Mouse (Mus musculus) CD4-positive helper T cell, adult 2 months (primary cell): Measurements from ENCODE around the gene Ccdc120.

ENCODE experiments used
- DNase-seq: peaks from one replicate; pipeline ENCODE4 v3.0.0-alpha.2; 2012; ENCODE audit warnings: low read depth, missing footprints, low spot score

Ccdc120 gene

DNA sequence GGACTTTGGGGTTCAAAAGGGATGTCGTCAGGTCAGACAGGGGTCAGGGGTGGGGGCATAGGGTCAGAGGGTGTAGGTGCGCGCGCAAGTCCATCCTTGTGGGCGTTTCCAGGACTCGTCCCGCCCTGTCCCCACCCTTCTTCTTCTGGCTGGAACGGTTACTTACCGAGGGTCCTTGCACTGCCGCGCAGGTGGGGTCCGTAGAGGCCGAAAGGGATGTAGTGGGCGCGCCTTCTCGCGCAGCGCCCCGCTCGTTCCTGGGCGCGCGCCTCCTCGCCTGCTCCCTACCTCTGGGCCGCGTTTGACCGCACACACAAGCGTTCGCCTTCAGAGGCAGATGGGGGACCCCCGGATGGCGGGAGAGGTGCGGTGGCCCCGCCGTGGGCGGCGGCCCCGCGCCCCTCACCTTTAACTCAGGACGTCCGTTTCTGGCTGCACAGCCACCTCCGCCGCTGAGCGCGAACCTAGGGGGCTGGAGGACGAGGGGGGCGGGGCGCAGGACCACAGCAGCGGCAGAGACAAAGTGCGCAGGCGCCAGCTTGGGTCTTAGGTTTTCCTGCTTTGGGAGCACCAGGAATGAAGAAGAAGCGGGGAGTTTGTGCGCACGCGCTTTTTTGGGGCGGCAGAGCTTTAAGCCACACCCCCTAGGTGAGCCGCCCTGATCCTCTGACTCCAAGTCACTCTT is at the start of gene Ccdc120:
TSS of gene Ccdc120 (minus strand) at position 474 of the 685 bp plus-strand sequence.
- DNase-seq = no peak

DNA sequence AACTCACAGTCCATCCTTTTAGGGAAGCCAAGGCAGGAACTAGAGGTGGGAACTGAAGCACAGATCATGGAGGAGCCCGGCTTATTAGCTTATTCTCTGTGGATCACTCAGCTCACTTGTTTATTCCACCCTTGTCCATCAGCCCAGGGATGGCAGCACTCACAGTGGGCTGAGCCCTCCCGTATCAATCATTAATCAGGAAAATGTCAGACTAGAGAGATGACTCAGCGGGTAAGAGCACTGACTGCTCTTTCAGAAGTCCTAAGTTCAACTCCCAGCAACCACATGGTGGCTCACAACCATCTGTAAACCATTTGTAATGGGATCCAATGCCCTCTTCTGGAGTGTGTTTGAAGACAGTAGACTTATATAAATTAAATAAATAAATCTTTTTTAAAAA is 46.6 kb upstream of the Ccdc120 start:
- no peak for DNase-seq

DNA sequence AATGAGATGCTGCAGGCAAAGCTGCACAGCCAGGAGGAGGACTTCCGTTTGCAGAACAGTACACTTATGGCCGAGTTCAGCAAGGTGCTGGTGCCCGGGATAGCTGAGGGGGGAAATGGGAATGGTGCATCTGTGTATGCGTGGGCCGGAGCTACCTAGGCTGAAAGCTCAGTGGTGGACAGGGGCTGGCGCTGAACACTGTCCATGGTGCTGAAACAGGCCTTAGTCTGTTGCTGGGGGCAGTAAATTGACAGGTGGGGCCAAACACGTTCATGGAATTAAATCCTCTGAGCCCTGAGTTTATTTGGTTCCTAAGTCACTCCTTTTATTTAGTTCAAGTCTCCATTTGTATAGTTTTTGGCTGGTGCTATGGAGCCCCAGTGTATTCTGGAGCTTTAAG is 44.3 kb upstream of the Ccdc120 start:
- DNase-seq = no peak

DNA sequence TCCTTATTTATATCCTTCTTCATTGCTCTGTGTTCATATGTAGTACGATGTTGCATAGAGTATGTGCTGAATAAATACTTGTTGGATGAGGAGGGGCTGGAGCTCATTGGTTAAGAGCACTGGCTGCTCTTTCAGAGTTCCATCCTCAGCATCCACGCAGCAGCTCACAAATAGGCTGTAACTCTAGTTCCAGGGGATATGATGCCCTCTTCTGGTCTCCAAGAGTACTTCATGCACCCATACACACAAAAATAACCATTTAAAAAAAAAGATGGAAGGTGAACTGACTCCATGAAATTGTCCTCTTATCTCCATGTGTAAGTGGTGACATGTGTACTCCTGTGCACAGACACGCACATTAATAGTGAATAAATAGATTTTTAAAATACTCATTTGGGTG is 42.7 kb upstream of the Ccdc120 start:
- DNase-seq = peak; percentile 35

DNA sequence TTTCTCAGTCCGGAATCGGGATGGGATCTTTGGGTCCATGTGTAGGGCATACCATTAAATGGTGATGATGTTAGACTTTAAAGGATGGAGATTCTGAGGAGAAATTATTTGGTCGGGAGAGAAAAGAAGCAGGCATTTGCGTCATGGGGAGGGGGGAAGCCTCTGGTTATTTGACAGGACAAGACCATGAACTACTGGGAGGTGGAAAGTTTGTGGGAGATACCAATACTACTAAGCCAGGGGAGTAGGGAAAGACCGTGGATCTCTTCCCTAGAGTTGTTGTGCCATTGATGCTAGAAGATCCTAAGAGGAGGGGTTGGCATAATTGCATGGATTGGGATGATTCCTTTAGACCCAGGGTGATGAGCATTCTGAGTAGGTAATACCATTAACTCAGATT is 39.6 kb upstream of the Ccdc120 start:
- peak; percentile 20 for DNase-seq

DNA sequence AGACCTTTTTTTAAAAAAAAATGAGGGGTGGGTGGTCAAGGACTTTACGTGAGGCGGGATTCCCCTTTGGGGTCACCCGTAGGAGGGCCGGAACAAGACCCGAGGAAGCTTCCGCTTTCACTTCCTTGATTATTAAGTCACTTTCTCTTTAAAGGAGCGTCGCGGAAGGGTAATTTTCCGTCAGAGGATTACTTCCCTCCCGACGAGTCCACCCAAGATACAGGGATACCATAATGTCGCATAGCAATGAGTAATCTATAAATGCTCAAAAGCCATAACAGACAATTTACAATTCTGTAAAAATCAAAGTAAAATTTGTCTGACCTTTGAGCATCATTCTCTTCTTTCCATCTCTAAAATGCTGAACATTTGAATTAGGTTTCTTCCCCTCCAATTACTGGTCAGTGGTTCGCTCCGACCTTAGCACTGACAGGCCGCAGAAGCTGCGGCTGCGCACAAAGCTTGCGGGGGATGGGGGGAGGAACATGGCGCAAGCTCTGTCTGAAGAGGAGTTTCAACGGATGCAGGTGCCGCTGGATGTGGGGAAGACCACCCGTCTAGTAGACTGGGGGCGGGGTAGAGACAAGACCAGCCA is 38.9 kb upstream of the Ccdc120 start, which contains the start of gene Gripap1:
TSS of gene Gripap1 (plus strand) at position 224 of the 595 bp plus-strand sequence.
- DNase-seq = peak; percentile 92

DNA sequence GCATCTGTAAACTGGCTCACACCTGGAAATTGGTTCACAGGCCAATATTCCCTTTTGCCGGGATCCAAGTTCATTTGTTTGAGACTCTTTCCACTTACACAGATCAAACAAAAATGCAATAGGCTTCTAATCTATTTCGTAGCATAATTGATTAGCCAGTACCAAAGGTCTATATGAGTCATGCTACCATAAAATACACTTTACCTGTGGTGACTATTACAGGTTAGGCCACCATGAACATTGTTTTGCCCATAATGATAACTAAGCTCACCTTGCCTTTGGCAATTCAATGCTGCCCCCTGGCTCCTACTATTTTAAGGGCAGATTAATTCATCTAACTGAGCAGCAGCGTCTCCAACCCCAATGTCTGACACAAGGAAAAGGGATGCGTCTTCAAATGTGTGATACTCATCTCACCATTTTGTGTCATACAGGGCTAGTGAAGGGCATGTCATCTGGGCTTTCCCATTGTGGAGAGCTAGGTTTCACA is 31.9 kb upstream of the Ccdc120 start:
- no peak for DNase-seq

DNA sequence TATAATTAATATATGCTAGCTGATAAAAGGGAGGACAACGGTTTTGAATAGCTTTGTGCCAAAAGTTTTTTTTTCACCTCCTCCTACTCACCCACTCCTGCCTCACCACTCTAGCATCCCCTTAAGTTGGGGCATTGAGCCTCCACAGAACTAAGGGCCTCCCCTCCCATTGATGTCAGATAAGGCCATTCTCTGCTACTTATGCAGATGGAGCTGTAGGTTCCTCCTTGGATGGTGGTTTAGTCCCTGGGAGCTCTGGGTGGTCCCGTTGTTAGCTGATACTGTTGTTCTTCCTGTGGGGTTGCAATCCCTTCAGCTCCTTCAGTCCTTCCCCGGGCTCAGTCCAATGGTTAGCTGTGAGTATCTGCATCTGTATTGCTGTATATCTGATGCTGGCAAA is 28.6 kb upstream of the Ccdc120 start:
- DNase-seq = no peak

DNA sequence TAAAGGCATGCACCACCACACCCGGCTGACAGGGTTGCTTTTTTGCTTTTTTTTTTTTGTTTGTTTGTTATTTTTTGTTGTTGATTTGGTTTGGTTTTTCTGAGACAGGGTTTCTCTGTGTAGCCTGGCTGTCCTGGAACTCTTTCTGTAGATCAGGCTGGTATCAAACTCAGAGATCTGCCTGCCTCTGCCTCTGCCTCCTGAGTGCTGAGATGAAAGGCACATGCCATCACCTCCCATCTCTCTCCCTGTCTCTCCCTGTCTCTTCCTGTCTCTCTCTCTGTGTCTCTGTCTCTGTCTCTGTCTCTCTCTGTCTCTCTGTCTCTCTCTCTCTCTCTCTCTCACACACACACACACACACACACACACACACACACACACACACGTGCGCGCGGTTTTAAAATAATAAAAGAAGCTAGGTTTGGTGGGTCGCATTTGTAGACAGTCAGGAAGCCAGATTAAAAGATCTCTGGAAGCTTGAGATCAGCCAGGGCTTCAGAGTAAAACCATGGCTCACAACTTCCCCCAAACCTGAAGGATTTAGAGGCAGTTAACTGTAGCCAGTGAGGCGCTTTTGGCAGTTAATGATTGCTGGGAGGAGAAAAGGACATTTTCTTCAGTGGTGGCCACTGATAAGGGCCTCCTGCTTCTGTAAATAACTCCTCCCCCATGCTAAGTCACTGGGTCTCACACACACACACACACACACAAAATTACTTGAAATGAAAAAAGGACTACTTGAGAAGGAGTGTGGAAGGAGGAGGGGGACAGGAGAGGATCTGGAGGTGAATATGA is 27.9 kb upstream of the Ccdc120 start:
- DNase-seq = no peak

DNA sequence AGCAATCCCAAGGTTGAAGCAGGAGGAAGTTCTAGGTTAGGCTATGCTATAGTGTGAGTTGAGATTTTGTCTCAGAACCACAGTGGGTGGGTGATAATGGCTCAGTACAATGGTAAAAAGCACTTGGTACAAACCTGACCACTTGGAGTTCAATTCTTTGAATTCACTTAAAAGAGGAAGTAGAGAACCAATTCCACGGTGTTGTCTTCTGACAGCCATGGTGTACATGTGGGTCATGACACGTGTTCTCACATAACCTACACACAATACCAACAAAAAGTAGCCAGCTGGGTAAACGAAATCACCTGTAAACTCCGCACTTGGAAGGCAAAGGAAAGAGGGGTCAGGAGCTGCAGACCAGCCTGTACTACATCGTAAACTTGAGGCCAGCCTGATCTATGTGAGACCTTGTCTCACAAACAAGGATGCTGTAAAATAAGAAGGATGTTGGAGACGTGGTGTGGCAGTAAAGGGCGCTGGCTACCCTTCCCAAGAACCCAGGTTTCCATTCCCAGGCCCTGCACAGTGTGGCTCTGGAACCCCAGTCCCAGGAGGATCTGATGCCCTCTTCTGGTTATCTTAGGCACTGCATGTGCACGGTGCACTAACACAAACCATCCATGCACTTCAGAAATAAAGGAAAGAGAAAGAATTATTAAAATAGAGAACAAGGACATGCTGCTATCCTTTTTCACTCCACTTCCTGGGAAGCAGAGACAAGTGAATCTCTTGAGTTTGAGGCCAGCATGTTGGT is 25.8 kb upstream of the Ccdc120 start:
- DNase-seq = peak; percentile 38

DNA sequence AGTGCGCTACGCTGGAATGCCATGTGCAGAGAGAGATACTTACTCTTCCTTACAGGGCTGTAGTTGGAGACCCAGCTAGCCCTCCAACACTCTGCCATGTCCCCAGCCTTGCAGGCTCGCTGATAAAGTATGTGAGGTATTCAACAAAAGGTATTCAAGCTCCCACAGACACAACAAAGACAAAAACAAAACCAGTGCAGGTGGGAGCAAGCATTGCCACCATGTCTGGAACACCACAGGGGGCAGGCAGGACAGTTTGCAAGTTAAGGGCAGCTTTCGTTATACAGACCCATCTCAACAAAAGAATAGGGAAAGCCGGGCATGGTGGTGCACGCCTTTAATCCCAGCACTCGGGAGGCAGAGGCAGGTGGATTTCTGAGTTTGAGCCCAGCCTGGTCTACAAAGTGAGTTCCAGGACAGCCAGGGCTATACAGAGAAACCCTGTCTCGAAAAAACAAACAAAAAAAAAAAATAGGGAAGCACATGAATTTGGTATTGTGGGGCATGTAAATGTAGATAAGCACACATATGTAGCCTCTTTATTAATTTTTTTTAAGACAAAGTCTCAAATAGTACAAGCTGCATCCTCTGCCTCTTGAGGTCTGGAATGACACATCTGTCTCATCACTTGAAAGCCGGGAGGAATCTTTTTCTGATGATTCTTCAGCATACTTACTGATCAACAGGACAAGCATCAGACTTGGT is 24.9 kb upstream of the Ccdc120 start:
- DNase-seq = no peak

DNA sequence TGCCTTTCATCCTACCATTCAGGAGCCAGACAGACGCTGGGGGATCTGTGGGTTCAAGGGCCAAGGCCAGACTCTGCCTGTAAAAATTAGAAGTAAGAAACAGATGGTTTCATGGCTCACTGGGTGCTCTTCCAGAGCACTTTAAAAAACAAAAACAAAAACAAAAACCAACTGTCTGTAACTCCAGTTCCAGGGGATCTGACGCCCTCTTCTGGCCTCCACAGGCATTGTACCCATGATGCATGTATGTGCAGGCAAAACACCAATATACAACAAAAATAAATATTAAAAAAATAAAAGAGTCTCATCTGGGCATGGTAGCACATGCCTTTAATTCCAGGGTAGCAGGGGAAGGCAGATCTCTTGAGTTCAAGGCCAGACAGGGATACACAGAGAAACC is 22.1 kb upstream of the Ccdc120 start:
- peak; percentile 16 for DNase-seq

DNA sequence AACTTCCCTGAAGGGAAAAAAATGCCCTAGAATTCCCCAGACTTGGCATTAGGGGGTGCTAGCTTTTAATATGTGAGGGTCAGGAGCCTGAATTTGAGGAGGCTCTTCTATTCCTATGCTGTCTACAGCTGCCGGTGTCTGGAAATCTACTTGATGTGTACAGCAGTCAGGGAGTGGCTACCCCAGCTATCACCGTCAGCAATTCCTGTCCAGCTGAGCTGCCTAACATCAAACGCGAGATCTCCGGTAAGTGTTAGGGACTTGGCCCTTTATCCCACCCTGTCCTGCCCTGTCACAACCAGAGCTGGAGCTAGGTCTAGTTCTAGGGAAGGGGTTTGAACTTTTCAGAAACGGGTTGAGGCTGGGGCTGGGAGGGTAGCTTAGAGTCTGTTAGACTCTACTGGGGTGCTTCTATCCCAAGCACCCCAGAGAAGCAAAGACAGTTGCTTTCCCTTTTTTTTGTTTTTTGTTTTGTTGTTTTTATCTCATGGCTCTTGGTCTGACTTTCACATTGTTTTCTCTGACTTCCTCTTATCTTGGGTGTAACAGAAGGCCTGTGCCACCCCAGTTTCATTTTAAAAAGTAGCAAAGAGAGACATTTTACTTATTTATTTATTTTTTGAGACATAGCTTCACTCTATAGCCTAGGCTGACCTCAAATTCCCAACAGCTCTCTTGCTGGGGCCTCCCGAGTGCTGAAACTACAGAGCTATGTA is 18.8 kb upstream of the Ccdc120 start:
- DNase-seq = no peak

DNA sequence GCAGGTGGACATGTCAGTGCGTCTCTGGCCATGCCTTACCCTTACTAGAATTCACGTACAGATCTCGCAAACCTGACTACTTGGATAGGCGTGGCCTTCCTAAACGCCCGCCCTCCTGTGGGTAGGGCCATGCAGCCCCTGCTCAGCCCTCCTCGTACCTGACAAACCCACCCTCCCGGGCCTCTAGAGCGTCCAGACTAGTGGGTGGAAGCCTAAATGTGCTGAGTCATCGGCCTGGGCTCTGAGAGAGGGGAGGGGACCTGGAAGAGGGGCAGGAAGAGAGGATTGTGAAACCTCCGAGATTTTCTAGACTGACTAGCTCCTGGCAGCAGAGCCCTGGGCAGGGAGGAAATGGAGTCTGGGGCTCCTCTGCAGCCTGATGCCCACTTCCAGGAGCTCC is 15.1 kb upstream of the Ccdc120 start:
- DNase-seq = no peak

DNA sequence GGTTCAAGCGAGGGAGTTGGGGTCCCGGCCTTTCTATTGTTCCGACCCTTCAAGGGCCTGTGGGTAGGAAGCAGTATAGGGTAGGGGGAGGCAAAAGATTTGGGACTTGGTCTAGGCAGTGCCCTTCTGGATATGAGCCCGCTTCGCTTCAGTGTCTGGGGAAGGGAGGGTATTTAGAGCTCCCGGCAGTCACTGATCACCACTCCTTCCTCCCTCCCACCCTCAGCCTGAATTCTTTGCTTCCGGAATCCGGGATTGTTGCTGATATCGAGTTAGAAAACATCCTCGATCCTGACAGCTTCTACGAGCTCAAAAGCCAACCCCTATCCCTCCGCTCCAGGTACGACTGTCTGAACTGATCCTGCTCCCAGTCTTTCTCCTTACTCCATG is 14.6 kb upstream of the Ccdc120 start:
- DNase-seq = no peak

DNA sequence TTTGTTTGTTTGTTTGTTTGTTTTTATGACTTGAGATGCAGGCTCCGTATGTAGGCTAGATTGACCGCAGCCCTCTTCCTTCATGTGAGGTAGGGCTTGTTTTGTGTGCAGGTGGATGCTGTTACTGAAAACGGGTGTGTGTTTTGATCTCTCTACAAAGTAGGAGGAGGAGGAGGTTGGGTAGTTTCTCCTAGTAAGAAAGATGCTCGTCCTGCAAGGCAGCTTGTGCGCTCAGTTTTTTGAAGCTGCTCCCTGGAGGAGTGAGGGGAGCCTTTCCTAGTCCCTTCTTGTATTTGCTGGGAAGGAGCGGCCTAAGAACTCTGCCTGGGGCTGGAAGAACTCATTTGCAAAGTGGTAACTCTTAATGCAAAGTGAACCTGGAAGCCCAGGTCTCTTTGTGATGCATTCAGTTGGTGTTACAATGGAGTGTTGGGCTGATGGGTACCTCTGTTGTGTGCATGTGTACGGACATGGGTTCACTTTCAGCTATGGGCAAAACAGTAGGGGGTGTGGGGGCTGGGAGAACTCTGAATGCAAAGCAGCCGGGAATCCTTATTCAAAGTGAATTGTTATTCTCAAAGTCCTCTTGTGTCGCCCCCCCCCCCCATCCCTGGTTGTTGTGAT is 14.1 kb upstream of the Ccdc120 start:
- peak; percentile 5 for DNase-seq

DNA sequence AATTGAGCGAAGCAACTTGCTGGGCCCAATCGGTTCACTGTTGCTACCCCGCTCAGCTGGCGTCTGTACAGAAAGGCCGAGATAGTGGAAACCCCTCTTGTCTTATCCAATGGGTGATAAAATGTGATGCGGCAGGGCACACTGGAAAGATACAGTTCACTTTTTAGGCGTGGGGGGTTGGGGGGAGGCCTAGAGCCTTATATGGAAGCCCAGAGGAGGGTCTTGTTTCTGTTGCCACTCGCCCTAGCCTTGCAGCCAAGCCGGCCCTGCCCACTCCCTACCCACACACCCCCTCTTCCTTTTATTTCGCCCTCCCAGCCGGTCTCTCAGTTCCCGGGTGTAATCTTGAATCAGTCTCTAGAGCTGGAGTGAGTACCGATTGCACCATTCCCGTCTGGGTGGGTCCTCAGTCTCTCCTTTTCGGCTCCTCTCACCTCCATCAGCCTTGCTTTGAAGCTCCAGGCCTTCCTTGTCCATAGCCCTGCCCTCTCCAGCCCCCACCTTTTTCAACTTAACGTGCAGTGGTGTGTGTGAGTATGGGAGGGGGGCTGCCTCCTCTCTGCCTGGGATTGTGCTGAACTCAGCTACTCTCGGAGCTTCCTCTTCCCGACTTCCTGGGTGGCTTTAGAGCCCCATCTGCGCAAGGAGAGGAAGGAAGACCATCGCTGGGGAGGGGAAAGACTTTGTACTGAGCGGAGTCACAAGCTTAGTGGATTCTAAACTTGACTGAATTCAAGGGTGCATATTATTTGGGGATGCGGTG is 13.1 kb upstream of the Ccdc120 start:
- DNase-seq = peak; percentile 37

DNA sequence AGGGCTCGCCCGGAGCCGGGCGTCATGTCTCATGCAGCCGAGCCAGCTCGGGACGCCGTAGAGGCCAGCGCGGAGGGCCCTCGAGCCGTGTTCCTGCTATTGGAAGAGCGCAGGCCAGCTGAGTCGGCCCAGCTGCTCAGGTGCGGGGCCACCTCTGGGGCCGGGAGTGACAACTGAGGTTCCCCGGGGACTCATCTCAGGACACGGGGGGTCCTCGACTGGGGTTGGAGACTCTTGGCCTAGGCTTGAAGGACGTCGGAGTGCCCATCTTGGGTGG is 12.2 kb upstream of the Ccdc120 start:
- no peak for DNase-seq

DNA sequence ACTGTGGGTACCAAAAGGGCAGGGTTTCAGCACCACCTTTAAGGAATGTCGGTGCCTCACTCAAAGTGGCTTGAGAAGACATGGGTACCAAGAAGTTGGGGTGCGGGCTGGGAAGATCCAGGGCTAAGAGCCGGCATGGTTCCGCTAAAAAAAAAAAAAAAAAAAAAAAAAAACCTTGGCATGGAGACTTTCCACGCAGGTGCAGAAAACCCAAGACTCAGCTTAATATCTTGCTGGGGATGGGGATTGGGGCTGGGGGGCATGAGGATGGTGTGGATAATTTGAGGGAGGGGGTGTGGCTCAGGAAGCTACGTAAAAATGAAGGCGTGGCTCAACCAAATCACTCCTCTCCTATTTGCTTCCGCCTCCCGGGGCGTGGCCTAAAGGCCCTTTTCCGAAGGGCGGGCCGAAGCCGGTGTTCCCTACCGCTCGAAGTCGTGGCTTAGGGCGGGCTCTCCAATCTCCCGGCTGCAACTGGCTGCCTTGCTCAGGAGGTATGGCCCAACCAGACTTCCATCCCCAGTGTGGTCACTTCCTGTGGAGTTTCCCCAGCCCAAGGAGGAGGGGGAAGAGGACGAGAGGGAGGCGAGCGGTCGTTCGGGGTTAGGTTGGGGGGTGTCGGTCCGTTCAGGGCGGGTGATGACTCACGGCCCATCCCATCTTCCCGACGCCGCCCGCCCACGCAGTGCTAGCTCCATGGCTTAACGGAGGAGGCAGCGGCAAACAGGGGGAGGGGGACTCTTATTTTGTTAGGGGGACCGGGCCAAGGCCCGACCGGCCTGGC is 11.6 kb upstream of the Ccdc120 start, which contains the start of gene Tfe3:
TSS of gene Tfe3 (plus strand) at position 424 of the 784 bp plus-strand sequence.
- peak; percentile 94 for DNase-seq
